Mouse (Mus musculus) embryonic facial prominence, embryonic 12.5 days (tissue): ENCODE data around the gene Kars. TPM values are rescaled to one million over a fixed set of nuclear protein-coding genes. Genes with fewer than 3 reads are reported as not detected.

ENCODE experiments used
- polyA plus RNA-seq: library from polyadenylated mRNA; unstranded; fragments of >200 nt; fragmentation: Nextera tagmentation; extraction: Ambion mirVana; gene quantifications from 2 replicates; pipeline ENCODE4 v1.2.1, GENCODE M21; 2016

Kars gene
- polyA plus RNA-seq, 1 experiment from 2014 or later, result 228 TPM

Other genes with a start within 250 kb of the Kars start
- 235 and 250 TPM in 2 replicates for gene Cfdp1, start 157.0 kb downstream of the Kars start, polyA plus RNA-seq
- 8.8 and 8.9 TPM in 2 replicates for gene Tmem170, start 134.6 kb downstream of the Kars start, polyA plus RNA-seq
- gene Chst5, start 100.9 kb downstream of the Kars start, polyA plus RNA-seq, result 2.9 and 4.1 TPM in 2 replicates
- gene Tmem231, start 77.4 kb downstream of the Kars start, polyA plus RNA-seq, result 21.1 and 22.2 TPM in 2 replicates
- gene Gabarapl2, start 70.6 kb downstream of the Kars start, polyA plus RNA-seq, result 175 and 183 TPM in 2 replicates
- gene Adat1, start 19.0 kb downstream of the Kars start, polyA plus RNA-seq, result 11.5 and 14.8 TPM in 2 replicates
- gene Terf2ip, start 75 bp upstream of the Kars start, polyA plus RNA-seq, result 32.3 and 33.8 TPM in 2 replicates
- 0.88 and 1.0 TPM in 2 replicates for gene Gm6793, start 3.7 kb upstream of the Kars start, polyA plus RNA-seq